Mouse (Mus musculus): ENCODE data around the gene Aip. TPM values are rescaled to one million over a fixed set of nuclear protein-coding genes. Genes with fewer than 3 reads are reported as not detected.

The Aip gene
- polyA plus RNA-seq, 1 experiment from 2014 or later: 70.9 TPM

- WGBS: 92% methylated on average over 10 of the region's 10 CpGs
- Histone ChIP-seq H3K9me3 (no peaks in the 10 kb centered on the region), H3K4me3 (no peak overlapping the region), H3K27me3 (replicated peaks; ENCODE audit: low read depth, poor library complexity, severe bottlenecking) (no peaks in the 10 kb centered on the region), H3K4me1 (peaks cover 22% of the 10 kb centered on the region), H3K36me3 (replicated peaks) (peaks cover 79% of the 10 kb centered on the region), H3K27ac (replicated peaks) (no peak overlapping the region)
- no peak for DNase-seq (ENCODE audit: low spot score)
These were observed 10.5 kb downstream of the Aip start for GRCm38 (mm10) chr19:4115144-4115543.

- Histone ChIP-seq H3K4me3 (no peak overlapping the region), H3K27ac (replicated peaks) (no peak overlapping the region), H3K9me3 (no peaks in the 10 kb centered on the region), H3K36me3 (replicated peaks) (peaks cover 79% of the 10 kb centered on the region), H3K4me1 (peaks cover 20% of the 10 kb centered on the region), H3K27me3 (replicated peaks; ENCODE audit: low read depth, poor library complexity, severe bottlenecking) (no peaks in the 10 kb centered on the region)
- no peak for DNase-seq (ENCODE audit: low spot score)
- 92% methylated on average over 10 of the region's 10 CpGs for WGBS
These were observed 11.1 kb downstream of the Aip start for GRCm38 (mm10) chr19:4114551-4114950.

GRCm38 (mm10) chr19:4113806-4114230 lies 11.8 kb downstream of the Aip start:
- Histone ChIP-seq H3K36me3 (replicated peaks) (peaks cover 76% of the 10 kb centered on the region), H3K4me3 (peak overlapping the region; percentile 28; the same call in 1 of the 2 replicates), H3K4me1 (peaks cover 20% of the 10 kb centered on the region), H3K9me3 (no peaks in the 10 kb centered on the region), H3K27ac (replicated peaks) (no peak overlapping the region; the same call in 1 of the 2 replicates), H3K27me3 (replicated peaks; ENCODE audit: low read depth, poor library complexity, severe bottlenecking) (no peaks in the 10 kb centered on the region)
- DNase-seq (ENCODE audit: low spot score): no peak
- WGBS: 58% methylated on average over 5 of the region's 5 CpGs

- Histone ChIP-seq H3K4me1 (peaks cover 20% of the 10 kb centered on the region), H3K27ac (replicated peaks) (no peak overlapping the region; the same call in 1 of the 2 replicates), H3K9me3 (no peaks in the 10 kb centered on the region), H3K4me3 (peak overlapping the region; percentile 28; the same call in 1 of the 2 replicates), H3K36me3 (replicated peaks) (peaks cover 74% of the 10 kb centered on the region), H3K27me3 (replicated peaks; ENCODE audit: low read depth, poor library complexity, severe bottlenecking) (no peaks in the 10 kb centered on the region)
- WGBS: 79% methylated on average over 13 of the region's 13 CpGs
- no peak for DNase-seq (ENCODE audit: low spot score)
These were observed 12.4 kb downstream of the Aip start for GRCm38 (mm10) chr19:4113186-4113805.

- Histone ChIP-seq H3K27ac (replicated peaks) (no peak overlapping the region), H3K36me3 (replicated peaks) (peaks cover 65% of the 10 kb centered on the region), H3K4me1 (peaks cover 20% of the 10 kb centered on the region), H3K27me3 (replicated peaks; ENCODE audit: low read depth, poor library complexity, severe bottlenecking) (no peaks in the 10 kb centered on the region), H3K9me3 (no peaks in the 10 kb centered on the region), H3K4me3 (no peak overlapping the region)
- DNase-seq (ENCODE audit: low spot score): no peak
- whole genome bisulfite sequencing: 96% methylated on average over 26 of the region's 26 CpGs
These were observed 13.3 kb downstream of the Aip start for GRCm38 (mm10) chr19:4112063-4112960.

GRCm38 (mm10) chr19:4108535-4108934 lies 17.1 kb downstream of the Aip start:
- Histone ChIP-seq H3K27me3 (replicated peaks; ENCODE audit: low read depth, poor library complexity, severe bottlenecking) (peaks cover 1% of the 10 kb centered on the region; the same call in 1 of the 2 replicates), H3K27ac (replicated peaks) (no peak overlapping the region), H3K36me3 (replicated peaks) (peaks cover 27% of the 10 kb centered on the region), H3K4me1 (peaks cover 8% of the 10 kb centered on the region), H3K4me3 (no peak overlapping the region), H3K9me3 (no peaks in the 10 kb centered on the region)
- DNase-seq (ENCODE audit: low spot score): no peak
- WGBS: 91% methylated on average over 9 of the region's 9 CpGs

GRCm38 (mm10) chr19:4106654-4107053 lies 19.0 kb downstream of the Aip start:
- WGBS: 91% methylated on average over 14 of the region's 14 CpGs
- Histone ChIP-seq H3K4me3 (no peak overlapping the region), H3K36me3 (replicated peaks) (peaks cover 8% of the 10 kb centered on the region), H3K27me3 (replicated peaks; ENCODE audit: low read depth, poor library complexity, severe bottlenecking) (peaks cover 20% of the 10 kb centered on the region), H3K9me3 (no peaks in the 10 kb centered on the region), H3K4me1 (peaks cover 4% of the 10 kb centered on the region), H3K27ac (replicated peaks) (no peak overlapping the region)
- DNase-seq (ENCODE audit: low spot score): no peak

- 91% methylated on average over 16 of the region's 16 CpGs for WGBS
- Histone ChIP-seq H3K27me3 (replicated peaks; ENCODE audit: low read depth, poor library complexity, severe bottlenecking) (peaks cover 39% of the 10 kb centered on the region), H3K4me3 (no peak overlapping the region), H3K4me1 (peaks cover 24% of the 10 kb centered on the region), H3K9me3 (no peaks in the 10 kb centered on the region), H3K36me3 (replicated peaks) (no peaks in the 10 kb centered on the region; the same call in 1 of the 2 replicates), H3K27ac (replicated peaks) (no peak overlapping the region)
- DNase-seq (ENCODE audit: low spot score): no peak
These were observed 20.9 kb downstream of the Aip start for GRCm38 (mm10) chr19:4104675-4105194.

GRCm38 (mm10) chr19:4103792-4104191 lies 21.9 kb downstream of the Aip start:
- WGBS: 81% methylated on average over 3 of the region's 3 CpGs
- no peaks in the 10 kb centered on the region for H3K9me3 ChIP-seq

GRCm38 (mm10) chr19:4103294-4103693 lies 22.4 kb downstream of the Aip start:
- no peaks in the 10 kb centered on the region for H3K9me3 ChIP-seq
- no peaks in the 10 kb centered on the region; the same call in 1 of the 2 replicates for H3K36me3 ChIP-seq (replicated peaks)
- no peak for DNase-seq (ENCODE audit: low spot score)
- peaks cover 38% of the 10 kb centered on the region for H3K4me1 ChIP-seq
- H3K4me3 ChIP-seq: no peak overlapping the region
- H3K27me3 ChIP-seq (replicated peaks; ENCODE audit: low read depth, poor library complexity, severe bottlenecking): peaks cover 54% of the 10 kb centered on the region
- no peak overlapping the region for H3K27ac ChIP-seq (replicated peaks)
- WGBS: 96% methylated on average over 18 of the region's 18 CpGs

More at GRCm38 (mm10) chr19:4103792-4104191, 21.9 kb downstream of the Aip start:
- no peak for DNase-seq (ENCODE audit: low spot score)
- Histone ChIP-seq H3K4me1 (peaks cover 33% of the 10 kb centered on the region), H3K36me3 (replicated peaks) (no peaks in the 10 kb centered on the region; the same call in 1 of the 2 replicates), H3K4me3 (no peak overlapping the region), H3K27ac (replicated peaks) (no peak overlapping the region), H3K27me3 (replicated peaks; ENCODE audit: low read depth, poor library complexity, severe bottlenecking) (peaks cover 49% of the 10 kb centered on the region)

- Histone ChIP-seq H3K27ac (replicated peaks) (no peak overlapping the region), H3K9me3 (no peaks in the 10 kb centered on the region), H3K27me3 (replicated peaks; ENCODE audit: low read depth, poor library complexity, severe bottlenecking) (peaks cover 55% of the 10 kb centered on the region), H3K4me3 (no peak overlapping the region), H3K36me3 (replicated peaks) (no peaks in the 10 kb centered on the region; the same call in 1 of the 2 replicates), H3K4me1 (peaks cover 45% of the 10 kb centered on the region)
- WGBS: 95% methylated on average over 12 of the region's 12 CpGs
- DNase-seq (ENCODE audit: low spot score): no peak
These were observed 23.0 kb downstream of the Aip start for GRCm38 (mm10) chr19:4102626-4103025.

GRCm38 (mm10) chr19:4102049-4102448 lies 23.6 kb downstream of the Aip start:
- DNase-seq (ENCODE audit: low spot score): no peak
- Histone ChIP-seq H3K27ac (replicated peaks) (no peak overlapping the region), H3K4me1 (peaks cover 49% of the 10 kb centered on the region), H3K9me3 (no peaks in the 10 kb centered on the region), H3K36me3 (replicated peaks) (no peaks in the 10 kb centered on the region; the same call in 1 of the 2 replicates), H3K4me3 (no peak overlapping the region), H3K27me3 (replicated peaks; ENCODE audit: low read depth, poor library complexity, severe bottlenecking) (peaks cover 55% of the 10 kb centered on the region)
- WGBS: 64% methylated on average over 2 of the region's 2 CpGs
